Mouse (Mus musculus): ENCODE results near the gene Slc25a29.

DNA sequence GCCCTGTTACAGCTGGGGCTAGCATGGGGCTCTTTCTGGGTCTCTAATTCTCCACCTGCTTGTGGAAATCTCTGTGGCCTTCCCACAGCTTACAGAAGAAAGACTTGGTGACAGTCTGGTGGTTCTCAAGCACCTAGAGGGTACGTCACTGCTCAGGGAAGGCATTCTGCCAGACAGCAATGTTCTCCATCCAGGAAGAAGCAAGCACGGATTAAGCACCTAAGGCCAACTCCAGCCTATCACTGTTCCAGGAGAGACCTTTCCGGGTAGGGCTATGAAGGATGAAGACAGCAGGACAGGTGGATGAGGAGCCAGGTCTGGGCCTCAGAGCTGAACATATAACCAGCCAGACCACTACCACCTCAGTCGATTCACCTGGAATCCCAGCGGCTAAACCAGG lies 897 bp downstream of the Slc25a29 start:
- TF ChIP-seq POLR2A (IDR thresholded peaks at IDR 0.05; ENCODE audit: low read depth, low read length) (no peak), CTCF (conservative IDR thresholded peaks at IDR 0.05; ENCODE audit: insufficient read depth, insufficient read length, low read depth, low read length) (no peak)

Measured in kidney, adult 2 months (tissue).